Comparison of ENCODE assay signal across 27 mouse cellular contexts in the genomic region with DNA sequence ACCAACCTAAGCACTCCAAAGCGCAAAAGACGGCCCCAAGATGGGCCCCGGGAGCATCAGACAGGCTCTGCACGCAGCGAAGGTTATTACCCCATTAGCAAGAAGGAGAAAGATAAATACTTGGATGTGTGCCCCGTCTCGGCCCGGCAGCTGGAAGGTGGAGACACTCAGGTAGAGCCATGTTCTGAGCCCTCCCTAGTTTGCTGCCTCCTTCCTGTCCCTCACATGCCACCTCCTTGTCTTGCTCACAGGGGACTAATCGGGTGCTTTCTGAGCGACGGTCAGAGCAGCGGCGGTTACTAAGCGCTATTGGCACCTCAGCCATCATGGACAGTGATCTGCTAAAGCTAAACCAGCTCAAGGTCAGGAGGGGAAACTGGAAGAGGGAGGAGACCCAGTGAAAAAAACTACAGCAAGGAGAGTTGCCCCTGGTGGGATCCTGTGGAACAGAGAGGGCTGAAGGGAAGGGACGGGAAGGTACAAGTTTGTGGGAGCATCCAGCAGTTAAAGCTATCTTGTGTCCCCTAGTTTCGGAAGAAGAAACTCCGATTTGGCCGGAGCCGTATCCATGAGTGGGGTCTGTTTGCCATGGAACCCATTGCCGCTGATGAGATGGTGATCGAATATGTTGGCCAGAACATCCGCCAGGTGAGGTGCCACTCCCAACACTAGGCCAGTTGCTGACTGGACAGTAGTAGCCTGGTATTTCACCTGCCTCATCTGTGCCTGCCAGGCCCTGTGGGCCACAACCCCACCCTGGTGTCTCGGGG. TPM values are rescaled to one million over a fixed set of nuclear protein-coding genes. Genes with fewer than 3 reads are reported as not detected.
"Had no signal": no experiment of that assay in that cellular context is flagged by ENCODE, and none has a peak within 500 bp of the region (broad histone marks: within the 10 kb centered on the region; RNA-seq: fewer than 3 reads in every experiment).

No protein-coding gene starts in this region.

- H3K4me2 ChIP-seq: kidney, embryonic 15.5 days; liver, embryonic 13.5 days; midbrain, embryonic 12.5 days; neural tube, embryonic 13.5 days; stomach, embryonic 15.5 days had no signal

- DNase-seq: kidney, adult 8-10 months; kidney, postnatal 10 days; kidney, postnatal 36 days; layer of hippocampus, postnatal 36 days; liver, embryonic 13.5 days; lung, adult 2 months; lung, postnatal 14 days; lung, postnatal 4 days; retina, postnatal 1 day; right cerebral cortex, postnatal 25 days; spleen, adult 18-20 months; thymus, adult 2 months; thymus, postnatal 25 days had no signal

- ATAC-seq: midbrain, embryonic 16.5 days had no signal

- H3K27ac ChIP-seq: kidney, embryonic 15.5 days; left cerebral cortex, adult 2 months; liver, embryonic 13.5 days; midbrain, embryonic 12.5 days; neural tube, embryonic 13.5 days; stomach, embryonic 15.5 days had no signal

- H3K27me3 ChIP-seq: kidney, embryonic 15.5 days; liver, embryonic 13.5 days; midbrain, embryonic 12.5 days; neural tube, embryonic 13.5 days; stomach, embryonic 15.5 days had no signal

- H3K9me3 ChIP-seq: kidney, embryonic 15.5 days; liver, embryonic 13.5 days; midbrain, embryonic 12.5 days; neural tube, embryonic 13.5 days; stomach, embryonic 15.5 days had no signal

- H3K9ac ChIP-seq: kidney, embryonic 15.5 days; liver, embryonic 13.5 days; midbrain, embryonic 12.5 days; neural tube, embryonic 13.5 days; stomach, embryonic 15.5 days had no signal

- H3K4me3 ChIP-seq: kidney, embryonic 15.5 days; left cerebral cortex, adult 2 months; liver, embryonic 13.5 days; midbrain, embryonic 12.5 days; myocyte; neural tube, embryonic 13.5 days; stomach, embryonic 15.5 days had no signal

RNA-seq across cellular contexts. Expression of a gene that starts 11.9 kb away (rescaled TPM):
- total RNA-seq: liver, adult 2 months; megakaryocyte progenitor cell, adult 5-6 weeks had no signal
- polyA plus RNA-seq: kidney, embryonic 15.5 days; limb, embryonic 11.5 days; liver, adult 2 months; liver, embryonic 13.5 days; liver, embryonic 16.5 days; lung, adult 2 months; lung, embryonic 16.5 days; midbrain, embryonic 12.5 days; midbrain, embryonic 16.5 days; neural tube, embryonic 13.5 days; stomach, embryonic 15.5 days; thymus, adult 2 months had no signal

RNA-seq across cellular contexts. Expression of a gene that starts 27.1 kb away (rescaled TPM):
- total RNA-seq: monocyte, adult 5-6 weeks; neutrophil, adult 5-6 weeks had no signal
